Mouse (Mus musculus) heart, postnatal 0 days (tissue): ENCODE results near the gene Zfr.

Experiments used
- CTCF ChIP-seq: IDR thresholded peaks from 2 replicates; pipeline ENCODE4 v1.5.1; 2016; ENCODE audit warnings: antibody characterized with exemption, control low read depth, low read depth
- EP300 ChIP-seq: IDR thresholded peaks from 2 replicates; pipeline ENCODE4 v1.6.1; 2016; ENCODE audit warnings: antibody characterized with exemption, low read depth

GRCm38 (mm10) chr15:12149501-12149900, 31.9 kb downstream of the Zfr start:
- TF ChIP-seq EP300 (no peak), CTCF (no peak)
